Comparison of ENCODE assay signal across 26 mouse cellular contexts in genomic region chr6:144880098-144880497, GRCm38 (mm10).
DNase-seq lines count a peak whose midpoint lies in the region; ATAC-seq and TF ChIP-seq lines count a peak whose summit lies in the region.
"Had no signal": no experiment of that assay in that cellular context is flagged by ENCODE, and none has a peak within 500 bp of the region (broad histone marks: within the 10 kb centered on the region; RNA-seq: fewer than 3 reads in every experiment).

No protein-coding gene starts in this region.

- TF ChIP-seq CTCF in brain, embryonic 14.5 days (IDR thresholded peaks at IDR 0.05; ENCODE audit: borderline replicate concordance, extremely low read depth, insufficient read depth, insufficient read length), result no peak

- no peak overlapping the region; the same call in 1 of the 2 replicates for H3K27ac ChIP-seq in forebrain, embryonic 13.5 days
- no peak overlapping the region for H3K27ac ChIP-seq in forebrain, embryonic 12.5 days
- no peak overlapping the region for H3K27ac ChIP-seq in forebrain, embryonic 16.5 days (ENCODE audit: low read length)
- H3K27ac ChIP-seq: embryonic facial prominence, embryonic 12.5 days; heart, adult 2 months; hindbrain, embryonic 15.5 days; liver, embryonic 14.5 days; macrophage had no signal

- H3K4me1 ChIP-seq in forebrain, embryonic 13.5 days, result peaks cover 19% of the 10 kb centered on the region
- peaks cover 11% of the 10 kb centered on the region; the same call in 1 of the 2 replicates for H3K4me1 ChIP-seq in forebrain, embryonic 12.5 days
- H3K4me1 ChIP-seq in forebrain, embryonic 16.5 days (replicated peaks; ENCODE audit: control insufficient read depth, insufficient read depth, low read length), result peaks cover 10% of the 10 kb centered on the region
- H3K4me1 ChIP-seq: embryonic facial prominence, embryonic 12.5 days had no signal

- no peak overlapping the region for H3K4me2 ChIP-seq in forebrain, embryonic 13.5 days
- no peak overlapping the region for H3K4me2 ChIP-seq in forebrain, embryonic 12.5 days
- no peak overlapping the region for H3K4me2 ChIP-seq in forebrain, embryonic 16.5 days (ENCODE audit: low read length)
- H3K4me2 ChIP-seq: embryonic facial prominence, embryonic 12.5 days; heart, embryonic 12.5 days; hindbrain, embryonic 15.5 days had no signal

- H3K27me3 ChIP-seq in forebrain, embryonic 13.5 days, result no peaks in the 10 kb centered on the region
- H3K27me3 ChIP-seq in forebrain, embryonic 12.5 days, result no peaks in the 10 kb centered on the region
- H3K27me3 ChIP-seq in forebrain, embryonic 16.5 days (replicated peaks; ENCODE audit: control insufficient read depth, insufficient read depth, low read length), result no peaks in the 10 kb centered on the region
- H3K27me3 ChIP-seq: embryonic facial prominence, embryonic 12.5 days; heart, embryonic 12.5 days; hindbrain, embryonic 15.5 days had no signal

- no peak overlapping the region for H3K9ac ChIP-seq in forebrain, embryonic 13.5 days
- H3K9ac ChIP-seq in forebrain, embryonic 12.5 days, result no peak overlapping the region
- H3K9ac ChIP-seq in forebrain, embryonic 16.5 days (replicated peaks; ENCODE audit: low read depth, low read length), result no peak overlapping the region
- H3K9ac ChIP-seq: embryonic facial prominence, embryonic 12.5 days; heart, embryonic 12.5 days; hindbrain, embryonic 15.5 days; liver, embryonic 14.5 days had no signal

- DNase-seq in brain, embryonic 14.5 days (ENCODE audit: low read depth), result peak; percentile 56
- peak; percentile 30 to 47 for DNase-seq in layer of hippocampus, postnatal 36 days
- no peak for DNase-seq in left cerebral cortex, adult 11 months (ENCODE audit: low spot score)
- DNase-seq in ovary, postnatal 36 days (ENCODE audit: low spot score), result no peak
- DNase-seq: adrenal gland, postnatal 14 days; cerebellum, adult 18-20 months; cerebellum, postnatal 10 days; heart, adult 2 months; kidney, adult 18-20 months; kidney, postnatal 36 days; liver; lung, adult 2 months; lung, postnatal 10 days; midbrain, embryonic 14.5 days; retina, postnatal 1 day; right cerebral cortex, postnatal 14 days; thymus, postnatal 25 days had no signal

- TF ChIP-seq POLR2A in brain, embryonic 14.5 days (IDR thresholded peaks at IDR 0.05; ENCODE audit: borderline replicate concordance, extremely low read depth, insufficient read depth, insufficient read length, poor library complexity, severe bottlenecking), result no peak

- no peaks in the 10 kb centered on the region for H3K36me3 ChIP-seq in forebrain, embryonic 13.5 days (ENCODE audit: poor library complexity, severe bottlenecking)
- H3K36me3 ChIP-seq in forebrain, embryonic 12.5 days (replicated peaks), result no peaks in the 10 kb centered on the region
- no peaks in the 10 kb centered on the region for H3K36me3 ChIP-seq in forebrain, embryonic 16.5 days (ENCODE audit: control insufficient read depth, insufficient read depth)
- H3K36me3 ChIP-seq: embryonic facial prominence, embryonic 12.5 days; heart, embryonic 12.5 days; hindbrain, embryonic 15.5 days had no signal

- peak; percentile 62; the same call in 1 of the 2 replicates for ATAC-seq in forebrain, embryonic 13.5 days
- ATAC-seq in forebrain, embryonic 12.5 days (ENCODE audit: low FRiP score), result no peak
- peak; percentile 31; the same call in 1 of the 2 replicates for ATAC-seq in forebrain, embryonic 16.5 days
- ATAC-seq: Patski had no signal

- H3K4me3 ChIP-seq in forebrain, embryonic 13.5 days, result no peak overlapping the region
- H3K4me3 ChIP-seq in forebrain, embryonic 12.5 days (replicated peaks), result no peak overlapping the region
- H3K4me3 ChIP-seq in forebrain, embryonic 16.5 days (replicated peaks; ENCODE audit: low read length), result no peak overlapping the region
- H3K4me3 ChIP-seq: embryonic facial prominence, embryonic 12.5 days; heart, adult 2 months; heart, embryonic 12.5 days; hindbrain, embryonic 15.5 days had no signal

- 63% methylated on average over 10 of the region's 10 CpGs for WGBS in forebrain, embryonic 13.5 days
- WGBS in forebrain, embryonic 12.5 days, result 70% methylated on average over 10 of the region's 10 CpGs
- WGBS in forebrain, embryonic 16.5 days, result 43% methylated on average over 10 of the region's 10 CpGs

- H3K9me3 ChIP-seq in forebrain, embryonic 13.5 days (replicated peaks), result no peaks in the 10 kb centered on the region
- H3K9me3 ChIP-seq in forebrain, embryonic 12.5 days, result no peaks in the 10 kb centered on the region
- no peaks in the 10 kb centered on the region for H3K9me3 ChIP-seq in forebrain, embryonic 16.5 days (ENCODE audit: control insufficient read depth, low read length)
- H3K9me3 ChIP-seq: embryonic facial prominence, embryonic 12.5 days; heart, embryonic 12.5 days; hindbrain, embryonic 15.5 days had no signal

Comparison
In these comparisons a context has a peak if more than half of its experiments do, and no peak if none do; other contexts are left out.
1. DNase-seq: peak in brain, embryonic 14.5 days (single experiment) and layer of hippocampus, postnatal 36 days (2 of 2); none in left cerebral cortex, adult 11 months (single experiment) and ovary, postnatal 36 days (single experiment).